8 mouse cellular contexts compared by ENCODE assay signal in genomic region chr4:34049571-34050255, GRCm38 (mm10). TPM values are rescaled to one million over a fixed set of nuclear protein-coding genes. Genes with fewer than 3 reads are reported as not detected.
DNase-seq lines count a peak whose midpoint lies in the region; ATAC-seq and TF ChIP-seq lines count a peak whose summit lies in the region.

Spaca1 (minus strand) TSS chr4:34050191.

- H3K4me2 ChIP-seq in intestine, postnatal 0 days (replicated peaks; ENCODE audit: low read depth), result peak within 1 kb of the TSS; percentile 44
- H3K4me2 ChIP-seq in midbrain, embryonic 16.5 days (ENCODE audit: low read length), result peak within 1 kb of the TSS; percentile 57

- H3K27ac ChIP-seq in forebrain, embryonic 10.5 days, result peak within 1 kb of the TSS; percentile 70
- H3K27ac ChIP-seq in intestine, postnatal 0 days (ENCODE audit: low read depth, low read length), result no peak within 1 kb of the TSS
- no peak within 1 kb of the TSS for H3K27ac ChIP-seq in midbrain, embryonic 16.5 days (ENCODE audit: low read length)

- H3K4me3 ChIP-seq in forebrain, embryonic 10.5 days, result peak within 1 kb of the TSS; percentile 37
- no peak within 1 kb of the TSS for H3K4me3 ChIP-seq in intestine, postnatal 0 days (ENCODE audit: low read depth, low read length)
- H3K4me3 ChIP-seq in midbrain, embryonic 16.5 days (ENCODE audit: low read depth, low read length), result peak within 1 kb of the TSS; percentile 29

- no peaks in the 10 kb centered on the region; the same call in 1 of the 2 replicates for H3K27me3 ChIP-seq in forebrain, embryonic 10.5 days (ENCODE audit: poor library complexity, severe bottlenecking)
- H3K27me3 ChIP-seq in intestine, postnatal 0 days (replicated peaks; ENCODE audit: control insufficient read depth, insufficient read depth, low read length), result no peaks in the 10 kb centered on the region
- no peaks in the 10 kb centered on the region for H3K27me3 ChIP-seq in midbrain, embryonic 16.5 days (ENCODE audit: control insufficient read depth, insufficient read depth, low read depth, low read length)

- intact Hi-C loops in heart, postnatal 25 days (cut with DNase I), result no loop called here

- H3K9me3 ChIP-seq in forebrain, embryonic 10.5 days, result peaks cover 7% of the 10 kb centered on the region; the same call in 1 of the 2 replicates
- H3K9me3 ChIP-seq in intestine, postnatal 0 days (ENCODE audit: control insufficient read depth), result no peaks in the 10 kb centered on the region
- no peaks in the 10 kb centered on the region for H3K9me3 ChIP-seq in midbrain, embryonic 16.5 days (replicated peaks; ENCODE audit: control insufficient read depth, low read length, poor library complexity, severe bottlenecking)

- no peak for TF ChIP-seq CTCF in intestine, postnatal 0 days (IDR thresholded peaks at IDR 0.05; ENCODE audit: low read depth)

- H3K9ac ChIP-seq in intestine, postnatal 0 days (ENCODE audit: low read depth, low read length), result no peak within 1 kb of the TSS
- H3K9ac ChIP-seq in midbrain, embryonic 16.5 days (ENCODE audit: low read depth, low read length), result peak within 1 kb of the TSS; percentile 54

- DNase-seq in heart, adult 11 months, result peak; percentile 85
- no peak for DNase-seq in heart, postnatal 25 days (ENCODE audit: low spot score)
- peak; percentile 37 for DNase-seq in ZHBTc4 (ENCODE audit: low read depth, low spot score)
- peak; percentile 17 for DNase-seq in forebrain, embryonic 10.5 days (ENCODE audit: extremely low spot score, low spot score)
- DNase-seq in layer of hippocampus, adult 11-12 months (ENCODE audit: low spot score), result no peak
- DNase-seq in frontal cortex, adult 2 months (ENCODE audit: extremely low spot score in 1 of 2, low spot score in 1 of 2), result no peak

- 41% methylated on average over 46 of the region's 46 CpGs for WGBS in forebrain, embryonic 10.5 days
- 57% methylated on average over 46 of the region's 46 CpGs for WGBS in intestine, postnatal 0 days
- WGBS in midbrain, embryonic 16.5 days, result 43% methylated on average over 46 of the region's 46 CpGs

- no peaks in the 10 kb centered on the region for H3K36me3 ChIP-seq in forebrain, embryonic 10.5 days (replicated peaks)
- H3K36me3 ChIP-seq in intestine, postnatal 0 days (ENCODE audit: control insufficient read depth, insufficient read depth), result no peaks in the 10 kb centered on the region
- no peaks in the 10 kb centered on the region for H3K36me3 ChIP-seq in midbrain, embryonic 16.5 days (ENCODE audit: control insufficient read depth, insufficient read depth, low read length)

- H3K4me1 ChIP-seq in forebrain, embryonic 10.5 days, result peaks cover 6% of the 10 kb centered on the region
- no peaks in the 10 kb centered on the region for H3K4me1 ChIP-seq in intestine, postnatal 0 days (replicated peaks; ENCODE audit: control insufficient read depth, insufficient read depth, low read length)
- no peaks in the 10 kb centered on the region for H3K4me1 ChIP-seq in midbrain, embryonic 16.5 days (ENCODE audit: control insufficient read depth, insufficient read depth, low read length)

- ATAC-seq in intestine, postnatal 0 days, result no peak
- no peak for ATAC-seq in midbrain, embryonic 16.5 days

RNA-seq across cellular contexts. Expression of gene Spaca1, which starts in this region (rescaled TPM):
- total RNA-seq in heart, postnatal 25 days (2021), result not detected
- polyA plus RNA-seq in forebrain, embryonic 10.5 days (2016; fragmentation: Nextera tagmentation; extraction: Ambion mirVana), result 0.92 and 1.0 TPM in 2 replicates
- 0.33 and 0.53 TPM in 2 replicates for polyA plus RNA-seq in intestine, postnatal 0 days (2015; fragmentation: Nextera tagmentation; extraction: Ambion mirVana)
- polyA plus RNA-seq in midbrain, embryonic 16.5 days (2015; fragmentation: Nextera tagmentation; extraction: Ambion mirVana), result 0.84 and 0.87 TPM in 2 replicates
- polyA plus RNA-seq in frontal cortex, adult 2 months (2012; rRNA removed), result 0.30 TPM in 1 of 2 replicates, not detected in the other

Comparison
In these comparisons a context has a peak if more than half of its experiments do, and no peak if none do; other contexts are left out.
1. DNase-seq: peak in heart, adult 11 months (single experiment), ZHBTc4 (single experiment) and forebrain, embryonic 10.5 days (single experiment); none in heart, postnatal 25 days (single experiment), layer of hippocampus, adult 11-12 months (single experiment) and frontal cortex, adult 2 months (0 of 2).